Mouse (Mus musculus): ENCODE measurements around the gene Trap1. TPM values are rescaled to one million over a fixed set of nuclear protein-coding genes. Genes with fewer than 3 reads are reported as not detected.

The Trap1 gene
- polyA plus RNA-seq, 1 experiment from 2014 or later: 110 TPM

DNA sequence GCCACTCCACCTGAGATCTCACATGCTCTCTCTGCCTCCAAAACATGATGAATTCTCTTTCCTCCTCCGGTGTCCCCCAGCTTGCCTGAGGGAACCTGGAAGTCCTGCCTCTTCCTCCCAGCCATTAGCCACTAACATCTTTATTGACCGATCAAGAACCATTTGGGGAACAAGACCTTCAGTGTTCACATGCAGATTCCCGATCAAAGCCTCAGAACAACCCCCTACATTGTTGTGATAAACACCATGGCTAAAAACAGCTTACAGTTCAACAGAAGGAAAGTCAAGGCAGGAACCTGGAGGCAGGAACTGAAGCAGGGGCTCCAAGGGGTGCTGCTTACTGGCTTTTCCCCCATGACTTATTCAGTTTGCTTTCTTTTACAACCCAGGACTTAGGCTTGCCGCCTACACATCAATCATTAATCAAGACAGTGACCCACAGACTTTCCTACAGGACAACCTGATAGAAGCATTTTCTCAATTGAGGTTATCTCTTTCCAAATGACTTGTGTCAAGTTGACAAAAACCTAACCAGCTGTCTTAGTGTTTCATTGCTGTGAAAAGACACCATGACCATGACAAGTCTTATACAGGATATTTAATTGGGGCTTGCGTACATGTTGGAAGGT is 63.5 kb downstream of the Trap1 start:
- WGBS: 74% methylated on average over 5 of the region's 5 CpGs
- no peak overlapping the region for H3K4me2 ChIP-seq
- no peak overlapping the region for H3K27ac ChIP-seq
- no peaks in the 10 kb centered on the region for H3K27me3 ChIP-seq
- H3K9ac ChIP-seq: no peak overlapping the region
- H3K9me3 ChIP-seq (replicated peaks): 0 out of 2 replicates have a peak, but pooled peaks cover 3% of the 10 kb centered on the region
- no peaks in the 10 kb centered on the region for H3K36me3 ChIP-seq
- no peak overlapping the region for H3K4me3 ChIP-seq (replicated peaks)
- H3K4me1 ChIP-seq: no peaks in the 10 kb centered on the region
- no peak for ATAC-seq (replicated peaks; ENCODE audit: low FRiP score)

DNA sequence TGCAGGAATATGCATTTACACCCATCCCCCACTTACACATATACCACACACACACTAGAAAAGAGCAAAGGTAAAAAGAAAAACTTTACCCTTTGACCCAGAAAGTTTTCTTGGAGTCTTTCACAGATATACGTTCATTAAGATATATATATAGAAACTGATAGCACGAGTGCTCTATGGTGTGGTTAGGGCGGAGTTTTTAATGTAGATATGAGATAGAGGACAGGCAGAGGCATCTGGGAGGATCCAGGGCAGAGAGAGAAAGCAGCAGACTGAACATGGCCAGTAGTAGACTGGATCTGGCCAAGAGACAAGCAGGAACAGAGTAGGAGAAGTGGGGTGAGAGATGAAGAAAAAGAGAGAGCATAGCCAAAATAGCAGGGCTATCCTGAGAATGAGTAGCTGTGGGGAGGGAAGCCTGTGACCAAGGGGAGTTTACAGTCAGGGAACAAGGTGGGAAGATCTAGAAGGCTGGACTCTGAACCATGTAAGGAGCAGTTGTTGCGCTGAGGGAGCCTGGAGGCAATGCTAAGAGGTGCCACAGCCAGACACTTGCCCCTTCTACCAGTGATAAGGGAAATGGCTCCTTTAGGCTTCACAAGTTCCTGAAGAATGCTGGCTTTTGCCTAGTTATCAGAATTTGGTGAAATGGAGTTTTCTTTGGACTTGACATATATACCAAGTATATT is 64.6 kb downstream of the Trap1 start:
- Histone ChIP-seq H3K4me2 (no peak overlapping the region), H3K9ac (no peak overlapping the region), H3K4me3 (replicated peaks) (no peak overlapping the region), H3K36me3 (no peaks in the 10 kb centered on the region), H3K4me1 (no peaks in the 10 kb centered on the region), H3K27ac (no peak overlapping the region), H3K27me3 (no peaks in the 10 kb centered on the region), H3K9me3 (replicated peaks) (0 out of 2 replicates have a peak, but pooled peaks cover 3% of the 10 kb centered on the region)
- 76% methylated on average over 4 of the region's 4 CpGs for WGBS
- no peak for ATAC-seq (replicated peaks; ENCODE audit: low FRiP score)

DNA sequence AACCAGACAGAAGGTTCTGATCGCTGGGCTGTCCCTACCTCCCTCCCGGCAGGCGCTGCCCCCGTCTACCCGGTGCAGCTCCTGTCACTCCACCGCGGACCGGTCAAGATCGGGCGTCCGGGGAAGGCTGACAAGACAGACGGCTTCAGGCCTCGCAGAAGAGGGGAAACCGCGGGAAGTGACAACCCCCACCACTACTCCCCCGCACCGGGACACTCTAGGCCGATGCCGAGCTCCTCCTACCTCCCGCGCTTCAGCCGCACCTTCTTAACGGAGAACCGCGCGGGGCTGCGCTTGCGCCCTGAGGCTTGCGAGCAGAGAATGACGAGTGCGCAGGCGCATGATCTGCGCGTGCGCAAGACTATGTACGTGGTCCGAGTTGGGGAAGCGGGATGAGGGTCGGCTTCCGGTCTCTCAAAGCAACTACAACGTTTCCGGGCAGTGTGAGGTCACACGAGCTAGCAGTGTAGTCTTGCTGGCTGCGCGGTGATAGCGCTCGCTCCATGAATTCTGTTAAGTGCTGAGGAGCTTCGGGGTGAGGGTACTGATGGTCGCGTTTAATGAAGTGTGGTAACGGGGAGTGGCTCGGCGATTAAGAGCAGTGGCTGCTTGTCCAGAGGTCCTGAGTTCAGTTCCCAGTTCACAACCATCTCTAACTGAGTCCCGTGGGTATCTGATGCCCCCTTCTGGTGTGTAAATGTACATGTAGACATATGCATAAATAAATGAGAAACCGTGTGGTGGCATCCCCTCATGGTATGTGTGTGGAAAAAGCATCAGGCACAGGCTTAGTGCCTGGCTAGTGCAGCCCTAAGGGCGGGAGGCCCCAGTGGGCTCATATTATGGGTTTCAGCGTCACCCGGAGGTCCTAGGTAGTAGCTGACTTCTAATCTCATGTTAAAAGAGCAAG is 73.9 kb downstream of the Trap1 start, which contains the start of gene Slx4:
Slx4 (minus strand) TSS at position 282 of the 910 bp plus-strand sequence.
- Histone ChIP-seq H3K36me3 (peaks cover 30% of the 10 kb centered on the region), H3K4me1 (peaks cover 17% of the 10 kb centered on the region), H3K27me3 (no peaks in the 10 kb centered on the region), H3K9ac (peak within 1 kb of the TSS; percentile 75), H3K9me3 (replicated peaks) (no peaks in the 10 kb centered on the region), H3K4me3 (replicated peaks) (peak within 1 kb of the TSS; percentile 69), H3K4me2 (peak within 1 kb of the TSS; percentile 68), H3K27ac (peak within 1 kb of the TSS; percentile 96)
- peak; percentile 99 for ATAC-seq (replicated peaks; ENCODE audit: low FRiP score)
- WGBS: 1% methylated on average over 58 of the region's 58 CpGs

Small RNA genes within 50 kb of the gene (microRNA-seq; reads per million reads assigned to microRNA genes)
- not detected for gene Gm23413

Other genes starting within 250 kb of the Trap1 start
- not detected in 2 replicates for gene Olfr15, start 246.9 kb downstream of the Trap1 start, polyA plus RNA-seq (2015; fragmentation: Nextera tagmentation; extraction: Ambion mirVana)
- gene Zfp174, start 230.6 kb downstream of the Trap1 start, polyA plus RNA-seq (2015; fragmentation: Nextera tagmentation; extraction: Ambion mirVana): 1.4 and 1.7 TPM in 2 replicates
- gene Naa60, start 205.5 kb downstream of the Trap1 start, polyA plus RNA-seq (2015; fragmentation: Nextera tagmentation; extraction: Ambion mirVana): 46.4 and 48.3 TPM in 2 replicates
- 5.4 and 6.1 TPM in 2 replicates for gene Zfp597, start 193.3 kb downstream of the Trap1 start, polyA plus RNA-seq (2015; fragmentation: Nextera tagmentation; extraction: Ambion mirVana)
- 2.5 and 2.6 TPM in 2 replicates for gene Gm20695, start 193.2 kb downstream of the Trap1 start, polyA plus RNA-seq (2015; fragmentation: Nextera tagmentation; extraction: Ambion mirVana)
- 7.9 and 10.1 TPM in 2 replicates for gene 1700037C18Rik, start 169.1 kb downstream of the Trap1 start, polyA plus RNA-seq (2015; fragmentation: Nextera tagmentation; extraction: Ambion mirVana)
- 26.3 and 29.9 TPM in 2 replicates for gene Cluap1, start 169.0 kb downstream of the Trap1 start, polyA plus RNA-seq (2015; fragmentation: Nextera tagmentation; extraction: Ambion mirVana)
- gene Nlrc3, start 101.2 kb downstream of the Trap1 start, polyA plus RNA-seq (2015; fragmentation: Nextera tagmentation; extraction: Ambion mirVana): 2.3 and 2.5 TPM in 2 replicates
- gene Slx4, start 74.1 kb downstream of the Trap1 start, polyA plus RNA-seq (2015; fragmentation: Nextera tagmentation; extraction: Ambion mirVana): 21.1 and 21.3 TPM in 2 replicates
- 6.3 and 6.5 TPM in 2 replicates for gene Dnase1, start 40.9 kb downstream of the Trap1 start, polyA plus RNA-seq (2015; fragmentation: Nextera tagmentation; extraction: Ambion mirVana)
- gene Crebbp, start 136.2 kb upstream of the Trap1 start, polyA plus RNA-seq (2015; fragmentation: Nextera tagmentation; extraction: Ambion mirVana): 34.1 and 35.1 TPM in 2 replicates